Mouse (Mus musculus): ENCODE measurements around the gene Tnfaip2.

Tnfaip2 gene

GRCm38 (mm10) chr12:111442309-111443010 is at the start of gene Tnfaip2:
Gene Tnfaip2, plus strand, starts transcription at chr12:111442469.
- no peak for DNase-seq (ENCODE audit: low spot score in 2 of 2)

GRCm38 (mm10) chr12:111394008-111394407 is 48.3 kb upstream of the Tnfaip2 start:
- no peak for DNase-seq (ENCODE audit: low spot score in 2 of 2)

- DNase-seq (ENCODE audit: low spot score in 2 of 2): no peak
These were observed 45.3 kb upstream of the Tnfaip2 start for GRCm38 (mm10) chr12:111396997-111397396.

GRCm38 (mm10) chr12:111401454-111402184 is 40.6 kb upstream of the Tnfaip2 start:
- peak; percentile 62 to 63 for DNase-seq (ENCODE audit: low spot score in 2 of 2)

- DNase-seq (ENCODE audit: low spot score in 2 of 2): no peak
These were observed 37.4 kb upstream of the Tnfaip2 start for GRCm38 (mm10) chr12:111404880-111405279.

GRCm38 (mm10) chr12:111406622-111407021 is 35.6 kb upstream of the Tnfaip2 start, which contains the start of gene Lbhd2:
Gene Lbhd2, plus strand, starts transcription at chr12:111406809.
- DNase-seq (ENCODE audit: low spot score in 2 of 2): no peak

- no peak for DNase-seq (ENCODE audit: low spot score in 2 of 2)
These were observed 32.7 kb upstream of the Tnfaip2 start for GRCm38 (mm10) chr12:111409583-111409982.

GRCm38 (mm10) chr12:111411631-111412355 is 30.5 kb upstream of the Tnfaip2 start:
- no peak for DNase-seq (ENCODE audit: low spot score in 2 of 2)

GRCm38 (mm10) chr12:111412581-111413284 is 29.5 kb upstream of the Tnfaip2 start:
- DNase-seq (ENCODE audit: low spot score in 2 of 2): no peak

- DNase-seq (ENCODE audit: low spot score in 2 of 2): peak; percentile 79
These were observed 29.0 kb upstream of the Tnfaip2 start for GRCm38 (mm10) chr12:111413300-111413699.

GRCm38 (mm10) chr12:111416921-111417779 is 25.1 kb upstream of the Tnfaip2 start, which contains the start of gene Exoc3l4:
Gene Exoc3l4, plus strand, starts transcription at chr12:111417017.
- no peak for DNase-seq (ENCODE audit: low spot score in 2 of 2)

GRCm38 (mm10) chr12:111419918-111420317 is 22.4 kb upstream of the Tnfaip2 start:
- DNase-seq (ENCODE audit: low spot score in 2 of 2): no peak

- DNase-seq (ENCODE audit: low spot score in 2 of 2): no peak
These were observed 21.1 kb upstream of the Tnfaip2 start for GRCm38 (mm10) chr12:111420946-111421709.

- DNase-seq (ENCODE audit: low spot score in 2 of 2): no peak
These were observed 19.4 kb upstream of the Tnfaip2 start for GRCm38 (mm10) chr12:111422852-111423251.

- no peak for DNase-seq (ENCODE audit: low spot score in 2 of 2)
These were observed 18.6 kb upstream of the Tnfaip2 start for GRCm38 (mm10) chr12:111423570-111424129.

GRCm38 (mm10) chr12:111424547-111424946 is 17.7 kb upstream of the Tnfaip2 start:
- no peak for DNase-seq (ENCODE audit: low spot score in 2 of 2)

- peak; percentile 62 to 74 for DNase-seq (ENCODE audit: low spot score in 2 of 2)
These were observed 17.0 kb upstream of the Tnfaip2 start for GRCm38 (mm10) chr12:111425258-111425657.

- peak; percentile 73 to 80 for DNase-seq (ENCODE audit: low spot score in 2 of 2)
These were observed 16.3 kb upstream of the Tnfaip2 start for GRCm38 (mm10) chr12:111425789-111426460.
